Mouse (Mus musculus): Measurements from ENCODE around the gene Plekhh1.
"Not testable (repeated sequence)": the region's sequence is repeated elsewhere in the genome, so short reads cannot be mapped to it uniquely, and the experiment has no call there.

Gene Plekhh1

GRCm38 (mm10) chr12:79027526-79027925, 1.4 kb upstream of the Plekhh1 start:
- DNase-seq (ENCODE audit: low spot score in 2 of 2), result not testable (repeated sequence)

- no peak for DNase-seq (ENCODE audit: low spot score in 2 of 2)
Measured at GRCm38 (mm10) chr12:79034331-79034730, 5.4 kb downstream of the Plekhh1 start.

GRCm38 (mm10) chr12:79035349-79035748, 6.4 kb downstream of the Plekhh1 start:
- DNase-seq (ENCODE audit: low spot score in 2 of 2), result no peak

- DNase-seq (ENCODE audit: low spot score in 2 of 2), result no peak
Measured at GRCm38 (mm10) chr12:79039708-79040107, 10.7 kb downstream of the Plekhh1 start.

- no peak for DNase-seq (ENCODE audit: low spot score in 2 of 2)
Measured at GRCm38 (mm10) chr12:79040201-79040827, 11.4 kb downstream of the Plekhh1 start.

GRCm38 (mm10) chr12:79041436-79041835, 12.5 kb downstream of the Plekhh1 start:
- DNase-seq (ENCODE audit: low spot score in 2 of 2), result no peak

- peak; percentile 60 to 67 for DNase-seq (ENCODE audit: low spot score in 2 of 2)
Measured at GRCm38 (mm10) chr12:79044668-79045067, 15.7 kb downstream of the Plekhh1 start.

GRCm38 (mm10) chr12:79046171-79046570, 17.2 kb downstream of the Plekhh1 start:
- no peak for DNase-seq (ENCODE audit: low spot score in 2 of 2)

- no peak for DNase-seq (ENCODE audit: low spot score in 2 of 2)
Measured at GRCm38 (mm10) chr12:79047203-79047602, 18.2 kb downstream of the Plekhh1 start.

- DNase-seq (ENCODE audit: low spot score in 2 of 2), result peak; percentile 62 to 64
Measured at GRCm38 (mm10) chr12:79048898-79049297, 19.9 kb downstream of the Plekhh1 start.

- no peak for DNase-seq (ENCODE audit: low spot score in 2 of 2)
Measured at GRCm38 (mm10) chr12:79049807-79050206, 20.8 kb downstream of the Plekhh1 start.

GRCm38 (mm10) chr12:79050545-79051212, 21.7 kb downstream of the Plekhh1 start:
- peak in 1 of 2 experiments; percentile 17 for DNase-seq (ENCODE audit: low spot score in 2 of 2)

GRCm38 (mm10) chr12:79052073-79052472, 23.1 kb downstream of the Plekhh1 start:
- DNase-seq (ENCODE audit: low spot score in 2 of 2), result no peak

- DNase-seq (ENCODE audit: low spot score in 2 of 2), result peak; percentile 73 to 84
Measured at GRCm38 (mm10) chr12:79055276-79055675, 26.3 kb downstream of the Plekhh1 start.

- DNase-seq (ENCODE audit: low spot score in 2 of 2), result no peak
Measured at GRCm38 (mm10) chr12:79059573-79059972, 30.6 kb downstream of the Plekhh1 start.

GRCm38 (mm10) chr12:79060134-79060533, 31.2 kb downstream of the Plekhh1 start:
- no peak for DNase-seq (ENCODE audit: low spot score in 2 of 2)

GRCm38 (mm10) chr12:79060766-79061652, 32.0 kb downstream of the Plekhh1 start:
- peak in 1 of 2 experiments; percentile 11 for DNase-seq (ENCODE audit: low spot score in 2 of 2)

GRCm38 (mm10) chr12:79064451-79064850, 35.5 kb downstream of the Plekhh1 start:
- DNase-seq (ENCODE audit: low spot score in 2 of 2), result no peak

GRCm38 (mm10) chr12:79066431-79066830, 37.5 kb downstream of the Plekhh1 start:
- no peak for DNase-seq (ENCODE audit: low spot score in 2 of 2)

- no peak for DNase-seq (ENCODE audit: low spot score in 2 of 2)
Measured at GRCm38 (mm10) chr12:79067526-79067925, 38.6 kb downstream of the Plekhh1 start.

- no peak for DNase-seq (ENCODE audit: low spot score in 2 of 2)
Measured at GRCm38 (mm10) chr12:79068306-79068705, 39.3 kb downstream of the Plekhh1 start.

- DNase-seq (ENCODE audit: low spot score in 2 of 2), result no peak
Measured at GRCm38 (mm10) chr12:79069187-79069608, 40.2 kb downstream of the Plekhh1 start.

Measured in heart, adult 9 months (tissue).